Mouse (Mus musculus): ENCODE measurements around the gene Tpx2.

GRCm38 (mm10) chr2:152927371-152927770 is 79.6 kb downstream of the Tpx2 start:
- TF ChIP-seq CTCF (IDR thresholded peaks at IDR 0.05) (no peak), POLR2A (IDR thresholded peaks at IDR 0.05; ENCODE audit: insufficient read depth, low read depth, low read length) (no peak), EP300 (IDR thresholded peaks at IDR 0.05; ENCODE audit: insufficient read depth, low read depth, low read length) (no peak)

Data from heart, adult 2 months (tissue).